Mouse (Mus musculus) spleen, adult 2 months (tissue): ENCODE results near the gene Gpsm2.

Source experiments
- CTCF ChIP-seq: fragments of 200-500 bp; IDR thresholded peaks from 2 replicates; pipeline ENCODE4 v1.5.1; 2011; ENCODE audit warnings: mild to moderate bottlenecking, inconsistent platforms; ENCODE audit not compliant: insufficient read depth, insufficient read length, insufficient replicate concordance; ENCODE audit errors: extremely low read depth
- POLR2A ChIP-seq: fragments of 200-500 bp; IDR thresholded peaks from 2 replicates; pipeline ENCODE4 v1.6.1; 2011; ENCODE audit warnings: low read depth, low read length, inconsistent platforms

GRCm38 (mm10) chr3:108711296-108711695, 10.8 kb downstream of the Gpsm2 start:
- no peak for TF ChIP-seq POLR2A
- TF ChIP-seq CTCF: no peak
